Mouse (Mus musculus): ENCODE measurements around the gene Olfr1208.

DNA sequence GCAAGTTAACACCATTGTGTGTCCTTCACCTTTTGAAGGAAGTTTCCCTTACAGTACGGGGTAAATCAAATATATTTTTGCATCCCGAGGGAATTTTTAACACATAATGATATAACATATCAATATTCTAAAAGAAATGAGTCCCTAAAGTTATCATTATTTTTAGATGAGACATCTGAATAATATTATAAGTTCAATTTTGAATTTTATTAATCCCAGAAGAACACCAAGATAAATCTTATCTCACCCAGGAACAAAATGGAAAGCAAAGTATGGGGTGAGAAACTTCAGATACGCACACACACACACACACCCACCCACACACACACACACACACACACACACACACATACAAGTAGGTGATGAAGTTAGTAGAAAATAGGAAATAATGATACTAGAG, 12.9 kb upstream of the Olfr1208 start, which contains the start of gene Olfr1209:
- no peak for TF ChIP-seq CTCF (IDR thresholded peaks at IDR 0.05; ENCODE audit: insufficient read depth, low read depth, low read length)
- no peak for TF ChIP-seq POLR2A (IDR thresholded peaks at IDR 0.05; ENCODE audit: insufficient read depth, low read depth, low read length)

Data from olfactory bulb, adult 2 months (tissue).